Mouse (Mus musculus) MEL (cell line): Measurements from ENCODE around the gene Usp3.

Experiments used
- CTCF ChIP-seq, 3 experiments: IDR thresholded peaks in 2 of 3; conservative IDR thresholded peaks in 1 of 3; 2 replicates each; pipeline ENCODE4 v1.5.1; 2011 to 2012; ENCODE audit warnings: low read length in 3 of 3, low read depth in 2 of 3, mild to moderate bottlenecking in 2 of 3, improper control_type of control experiment in 1 of 3, inconsistent platforms in 1 of 3, mixed read lengths in 1 of 3, moderate library complexity in 1 of 3; ENCODE audit not compliant: control insufficient read depth in 1 of 3, insufficient read depth in 1 of 3, poor library complexity in 1 of 3, severe bottlenecking in 1 of 3
- EP300 ChIP-seq, 2 experiments: IDR thresholded peaks; 2 replicates each; pipeline ENCODE4 v1.6.1; 2011; ENCODE audit warnings: improper control_type of control experiment in 2 of 2, low read length in 2 of 2, low read depth in 1 of 2, mild to moderate bottlenecking in 1 of 2
- HCFC1 ChIP-seq: IDR thresholded peaks from 2 replicates; pipeline ENCODE4 v1.6.1; 2012; ENCODE audit warnings: low read depth, mild to moderate bottlenecking, inconsistent platforms, low read length, improper control_type of control experiment, moderate library complexity
- MXI1 ChIP-seq: IDR thresholded peaks from 2 replicates; pipeline ENCODE4 v1.6.1; 2011; ENCODE audit warnings: mild to moderate bottlenecking, low read depth, low read length, improper control_type of control experiment
- TCF12 ChIP-seq: IDR thresholded peaks from 2 replicates; pipeline ENCODE4 v1.6.1; 2014; ENCODE audit warnings: low read depth, mild to moderate bottlenecking, inconsistent platforms, low read length, improper control_type of control experiment, moderate library complexity
- USF1 ChIP-seq: IDR thresholded peaks from 2 replicates; pipeline ENCODE4 v1.6.1; 2014; ENCODE audit warnings: low read depth, mild to moderate bottlenecking, inconsistent platforms, low read length, improper control_type of control experiment, moderate library complexity
- ZNF384 ChIP-seq: IDR thresholded peaks from 2 replicates; pipeline ENCODE4 v1.6.1; 2012; ENCODE audit warnings: low read depth, mild to moderate bottlenecking, inconsistent platforms, low read length, improper control_type of control experiment

DNA sequence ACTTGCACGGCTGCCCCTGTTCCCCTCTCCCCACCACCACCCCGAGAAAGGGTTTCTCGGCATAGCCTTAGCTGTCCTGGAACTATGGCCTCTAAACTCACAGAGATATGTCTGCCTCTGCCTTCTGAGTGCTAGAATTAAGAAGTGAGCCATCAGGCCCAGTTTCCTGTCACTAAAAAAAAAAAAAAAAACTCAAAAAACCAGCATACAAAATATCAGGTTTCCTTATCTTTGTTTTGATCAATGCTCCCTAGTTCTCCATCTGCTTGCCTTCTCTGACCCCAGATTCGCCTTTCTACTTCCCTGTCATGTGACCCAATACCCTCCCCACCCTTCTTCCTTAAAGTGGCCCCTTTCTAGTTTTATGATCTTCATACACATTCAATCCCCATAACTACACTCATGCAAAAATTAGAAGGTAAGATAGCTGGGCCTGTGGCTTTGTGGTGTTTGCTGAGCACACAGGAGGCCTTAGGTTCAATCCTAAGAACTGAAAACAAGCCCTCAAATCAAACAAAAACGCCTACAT lies 15.9 kb upstream of the Usp3 start:
- TF ChIP-seq CTCF (IDR thresholded peaks at IDR 0.05 in 2 of 3, conservative IDR thresholded peaks at IDR 0.05 in 1 of 3; ENCODE audit: control insufficient read depth in 1 of 3, insufficient read depth in 1 of 3, low read depth in 2 of 3, low read length in 3 of 3, poor library complexity in 1 of 3, severe bottlenecking in 1 of 3), result no peak
- peak; percentile 91 for TF ChIP-seq ZNF384
- TF ChIP-seq EP300 (IDR thresholded peaks at IDR 0.05; ENCODE audit: low read depth in 1 of 2, low read length in 2 of 2), result no peak
- no peak for TF ChIP-seq MXI1
- peak; percentile 90 for TF ChIP-seq USF1
- no peak for TF ChIP-seq HCFC1
- no peak for TF ChIP-seq TCF12
